Mouse (Mus musculus) cortical plate, adult 2 months (tissue): Measurements from ENCODE around the gene Fam155a.

Experiments used
- CTCF ChIP-seq: fragments of 200-500 bp; IDR thresholded peaks from 2 replicates; pipeline ENCODE4 v1.5.1; 2011; ENCODE audit warnings: mild to moderate bottlenecking, control low read depth, low read length; ENCODE audit not compliant: insufficient read depth; ENCODE audit errors: extremely low read depth
- POLR2A ChIP-seq: fragments of 200-500 bp; IDR thresholded peaks from 2 replicates; pipeline ENCODE4 v1.6.1; 2011; ENCODE audit warnings: mild to moderate bottlenecking, low read length, control low read depth; ENCODE audit not compliant: insufficient read depth; ENCODE audit errors: extremely low read depth

DNA sequence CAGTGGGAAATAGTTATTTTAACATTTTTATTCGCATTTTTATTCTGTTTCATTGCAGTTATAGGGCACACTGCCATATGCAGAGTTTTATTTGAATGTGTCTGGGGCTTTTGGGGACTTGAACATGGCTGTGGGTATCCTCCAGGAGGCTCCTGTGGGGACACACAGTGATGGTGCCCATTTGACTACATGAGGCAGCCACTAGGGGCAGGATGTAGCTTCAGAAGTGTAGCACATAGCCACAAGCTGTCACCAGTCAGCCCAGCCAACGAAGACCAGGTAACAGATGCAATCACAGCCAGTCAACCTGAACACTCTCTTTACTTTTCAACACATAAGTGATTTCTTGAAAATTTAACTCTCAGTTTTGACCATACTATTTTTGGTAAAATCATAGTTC, 377.7 kb downstream of the Fam155a start:
- no peak for TF ChIP-seq POLR2A
- peak; percentile 13; the same call in 1 of the 2 replicates for TF ChIP-seq CTCF
